In genomic region chr15:83255944-83256343, GRCm38 (mm10) we compare ENCODE assay signal across 15 mouse cellular contexts.
"Had no signal": no experiment of that assay in that cellular context is flagged by ENCODE, and none has a peak within 500 bp of the region (broad histone marks: within the 10 kb centered on the region; RNA-seq: fewer than 3 reads in every experiment).

No protein-coding gene starts in this region.

- DNase-seq: liver; liver, embryonic 13.5 days; liver, postnatal 0 days; lung, postnatal 14 days; spleen, adult 18-20 months; thymus, adult 18-20 months; thymus, postnatal 36 days had no signal

- H3K36me3 ChIP-seq: limb, embryonic 12.5 days; liver, embryonic 13.5 days; lung, embryonic 15.5 days; midbrain, embryonic 15.5 days; neural tube, embryonic 12.5 days had no signal

- H3K4me2 ChIP-seq: limb, embryonic 12.5 days; liver, embryonic 13.5 days; lung, embryonic 15.5 days; midbrain, embryonic 11.5 days; midbrain, embryonic 15.5 days; neural tube, embryonic 12.5 days had no signal

- H3K9me3 ChIP-seq: liver, embryonic 13.5 days; lung, embryonic 15.5 days; midbrain, embryonic 15.5 days had no signal

- H3K9ac ChIP-seq: limb, embryonic 12.5 days; liver, embryonic 13.5 days; liver, postnatal 0 days; lung, embryonic 15.5 days; midbrain, embryonic 15.5 days; neural tube, embryonic 12.5 days had no signal

- H3K27ac ChIP-seq: limb, embryonic 12.5 days; liver, embryonic 13.5 days; lung, embryonic 15.5 days; macrophage; midbrain, embryonic 15.5 days; neural tube, embryonic 12.5 days had no signal

- ATAC-seq: intestine, postnatal 0 days; liver, postnatal 0 days; midbrain, embryonic 15.5 days had no signal

- H3K4me3 ChIP-seq: limb, embryonic 12.5 days; liver, embryonic 13.5 days; lung, embryonic 15.5 days; megakaryocyte, embryonic 14.5 days; midbrain, embryonic 15.5 days; neural tube, embryonic 12.5 days had no signal
